Mouse (Mus musculus): ENCODE measurements around the gene Mcrs1. TPM values are rescaled to one million over a fixed set of nuclear protein-coding genes. Genes with fewer than 3 reads are reported as not detected.

Mcrs1 gene
- polyA plus RNA-seq (2012; ENCODE audit: low replicate concordance) = 70.0 and 92.1 TPM in 2 replicates

DNA sequence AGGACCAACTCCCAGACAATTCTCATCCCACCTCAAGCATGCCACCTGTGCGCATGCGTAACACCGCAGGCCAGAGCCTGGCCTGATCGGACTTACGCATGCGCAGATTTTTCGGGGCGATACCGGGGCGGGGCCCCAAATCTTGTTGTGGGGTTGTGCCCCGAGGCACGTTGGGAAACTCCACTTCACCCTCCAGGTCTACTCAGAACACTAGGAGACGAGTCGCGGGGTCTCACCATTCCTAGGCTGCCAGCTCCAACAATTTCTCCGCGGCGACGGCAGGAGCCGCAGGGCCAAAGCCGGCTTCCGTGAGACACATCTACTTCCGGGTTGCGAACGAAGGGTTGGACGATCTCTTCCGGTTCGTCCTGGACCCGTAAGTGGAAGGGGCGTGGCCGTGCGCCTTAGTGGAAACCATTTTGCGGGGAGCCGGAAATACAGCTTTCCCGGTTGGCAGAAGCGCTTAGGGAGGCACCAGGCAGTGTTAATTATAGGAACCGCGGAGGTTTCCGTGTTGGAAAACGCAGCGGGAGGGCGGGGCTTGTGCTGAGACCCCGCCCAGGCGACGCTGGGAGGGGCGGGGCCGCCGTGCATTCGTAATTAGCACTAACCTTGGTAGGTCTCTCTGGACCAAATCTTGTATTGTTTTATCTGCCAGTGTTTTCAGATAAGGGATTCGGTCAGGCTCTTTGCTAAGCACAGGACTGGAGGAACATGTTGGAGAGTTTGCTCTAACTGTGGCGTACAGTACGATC lies at the start of gene Mcrs1:
Gene Mcrs1 (minus strand): TSS at position 336 of the 755 bp plus-strand sequence.

DNA sequence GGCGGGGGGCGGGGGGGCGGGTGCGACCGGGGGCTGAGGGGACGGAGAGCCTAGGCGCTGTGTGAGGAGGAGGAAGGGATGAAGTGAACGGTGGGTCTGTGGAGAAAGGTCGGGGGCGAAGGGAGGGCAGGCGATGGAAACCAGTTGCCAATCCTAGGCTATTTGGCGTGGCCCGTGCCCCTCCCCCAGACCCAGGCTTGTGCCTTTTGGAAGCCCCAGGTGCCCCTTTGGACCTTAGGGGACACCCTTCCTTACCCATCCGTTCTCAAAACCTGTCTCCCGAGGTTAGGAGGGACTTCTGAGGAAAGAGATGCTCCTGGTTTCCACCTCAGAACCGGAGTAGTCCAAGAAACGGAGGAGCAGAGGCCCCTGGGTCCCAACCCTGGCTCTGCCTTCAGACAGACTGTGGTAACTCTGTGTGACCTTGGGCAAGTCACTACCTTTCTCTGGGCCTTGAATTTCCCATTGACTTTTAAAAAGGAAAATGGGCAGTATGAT lies 43.8 kb upstream of the Mcrs1 start, which contains the start of gene Fam186b:
Gene Fam186b (minus strand): TSS at position 405 of the 498 bp plus-strand sequence.

DNA sequence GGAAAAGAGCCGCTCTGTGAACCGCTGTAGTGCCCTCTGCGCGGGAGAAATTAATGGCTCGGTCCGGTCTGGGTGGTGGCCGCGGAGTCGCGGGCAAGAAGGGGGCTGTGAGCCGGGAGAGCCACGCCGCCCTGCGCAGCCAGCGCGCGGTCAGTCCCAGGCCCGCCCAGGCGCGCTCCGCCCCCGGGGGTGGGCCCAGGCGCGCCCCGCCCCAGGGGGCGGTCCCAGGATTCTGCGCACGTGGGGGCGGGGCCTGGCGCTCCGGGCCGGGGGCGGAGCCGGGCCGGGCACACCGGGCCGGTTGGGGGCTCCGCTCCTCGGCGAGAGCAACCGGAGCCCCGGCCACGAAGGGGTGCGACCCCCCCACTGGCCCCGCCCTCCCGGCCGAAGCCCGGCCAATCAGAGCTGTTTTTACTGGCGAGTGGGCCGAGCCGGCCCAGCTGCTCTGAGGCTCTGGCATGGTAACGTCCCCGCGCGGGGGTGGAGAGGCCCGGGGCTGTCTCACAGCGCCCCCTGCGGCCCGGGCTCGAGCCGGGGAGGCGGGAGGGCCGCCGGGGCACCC lies 43.1 kb upstream of the Mcrs1 start, which contains the start of gene Prpf40b:
Gene Prpf40b (plus strand): TSS at position 275 of the 562 bp plus-strand sequence.

DNA sequence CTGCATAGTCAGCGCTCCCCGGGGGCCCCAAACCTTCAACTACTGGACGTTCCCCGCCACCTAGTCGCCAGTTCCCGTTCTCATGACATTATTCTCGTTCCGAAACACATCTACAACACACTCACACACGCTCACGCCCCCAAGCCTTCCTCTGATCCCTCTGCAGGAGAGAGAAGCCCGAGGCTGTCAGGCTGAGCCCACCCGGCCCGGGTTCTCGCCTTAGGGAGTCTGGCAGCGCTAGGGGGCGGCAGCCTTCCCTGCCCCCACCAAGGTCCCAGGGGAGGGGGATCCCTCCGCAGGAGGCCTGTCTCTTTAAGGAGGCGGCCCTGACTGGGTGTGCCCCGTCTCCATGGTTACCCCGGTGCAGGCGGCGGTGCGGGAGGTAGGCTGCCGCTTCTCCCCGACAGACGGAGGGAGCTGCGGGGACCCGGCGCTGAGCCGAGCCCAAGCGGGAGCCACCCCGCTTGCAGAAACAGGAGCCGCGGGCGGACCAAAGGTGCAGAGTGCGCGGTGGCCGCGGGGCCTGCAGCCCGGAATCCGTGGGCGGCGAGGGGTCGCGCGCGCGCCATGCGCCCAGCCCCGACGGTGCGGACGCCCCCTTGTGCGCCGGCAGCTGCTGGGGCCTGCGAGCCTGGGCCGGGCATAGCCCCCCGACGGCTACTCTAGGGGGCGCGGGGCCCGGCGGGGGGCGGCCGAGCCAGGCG lies 27.4 kb downstream of the Mcrs1 start, which contains the start of gene Kcnh3:
Gene Kcnh3 (plus strand): TSS at position 654 of the 704 bp plus-strand sequence.

Other genes starting within 250 kb of the Mcrs1 start
- 21.6 and 198 TPM in 2 replicates for gene Tuba1c, start 222.1 kb downstream of the Mcrs1 start, polyA plus RNA-seq (2012; ENCODE audit: low replicate concordance)
- gene Prph, start 196.8 kb downstream of the Mcrs1 start, polyA plus RNA-seq (2012; ENCODE audit: low replicate concordance) = not detected in 2 replicates
- 84.4 and 87.8 TPM in 2 replicates for gene Troap, start 177.4 kb downstream of the Mcrs1 start, polyA plus RNA-seq (2012; ENCODE audit: low replicate concordance)
- gene C1ql4, start 164.1 kb downstream of the Mcrs1 start, polyA plus RNA-seq (2012; ENCODE audit: low replicate concordance) = not detected in 2 replicates
- 0.11 TPM in 1 of 2 replicates, not detected in the other for gene Dnajc22, start 158.8 kb downstream of the Mcrs1 start, polyA plus RNA-seq (2012; ENCODE audit: low replicate concordance)
- 0.27 and 0.60 TPM in 2 replicates for gene Spats2, start 126.0 kb downstream of the Mcrs1 start, polyA plus RNA-seq (2012; ENCODE audit: low replicate concordance)
- 0.46 and 0.48 TPM in 2 replicates for gene Kcnh3, start 27.1 kb downstream of the Mcrs1 start, polyA plus RNA-seq (2012; ENCODE audit: low replicate concordance)
- gene Prpf40b, start 43.1 kb upstream of the Mcrs1 start, polyA plus RNA-seq (2012; ENCODE audit: low replicate concordance) = 20.8 and 37.7 TPM in 2 replicates
- not detected in 2 replicates for gene Fam186b, start 43.9 kb upstream of the Mcrs1 start, polyA plus RNA-seq (2012; ENCODE audit: low replicate concordance)
- 6.8 and 9.3 TPM in 2 replicates for gene Fmnl3, start 118.5 kb upstream of the Mcrs1 start, polyA plus RNA-seq (2012; ENCODE audit: low replicate concordance)
- gene Tmbim6, start 140.9 kb upstream of the Mcrs1 start, polyA plus RNA-seq (2012; ENCODE audit: low replicate concordance) = 177 and 273 TPM in 2 replicates
- gene Nckap5l, start 205.8 kb upstream of the Mcrs1 start, polyA plus RNA-seq (2012; ENCODE audit: low replicate concordance) = 6.2 and 9.8 TPM in 2 replicates
- gene Bcdin3d, start 222.8 kb upstream of the Mcrs1 start, polyA plus RNA-seq (2012; ENCODE audit: low replicate concordance) = 3.8 and 5.3 TPM in 2 replicates